Mouse (Mus musculus): ENCODE measurements at regions not wholly inside any gene's neighbourhood (a gene's known extent, or its start where the extent isn't known, plus 50 kb on each side); places are given as distances from the start of the nearest gene placed in this dataset.

DNA sequence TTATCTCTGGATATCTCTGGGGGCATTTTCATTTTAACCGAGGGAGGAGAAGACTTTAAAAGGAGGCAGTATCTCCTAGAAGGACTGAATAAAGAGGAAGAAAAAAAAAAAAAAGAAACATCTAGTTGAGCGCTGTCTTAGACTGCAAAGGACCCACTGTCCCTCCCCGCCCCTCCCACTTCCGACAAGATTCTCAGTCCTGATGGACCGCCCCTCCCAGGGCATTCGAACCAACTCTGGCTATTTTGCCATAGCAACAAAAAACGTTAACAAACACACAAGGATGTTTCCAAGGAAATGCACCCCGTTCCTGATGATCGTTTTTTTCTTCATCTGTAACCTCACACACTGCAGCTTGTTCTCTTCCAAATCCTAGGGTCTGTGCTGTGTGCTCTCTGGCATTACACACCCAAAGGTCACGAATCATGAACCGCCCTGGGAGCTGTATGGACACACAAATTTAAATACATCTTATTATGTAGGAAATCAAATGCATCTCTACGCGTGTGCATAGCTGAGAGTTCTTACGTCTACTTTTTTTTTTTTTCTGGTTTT is 75.8 kb downstream of the Rnd3 start:
- no peak overlapping the region for H3K27ac ChIP-seq (replicated peaks)
- H3K36me3 ChIP-seq = no peaks in the 10 kb centered on the region
- no peak for DNase-seq (ENCODE audit: low spot score)
- no peak overlapping the region for H3K4me3 ChIP-seq
- 66% methylated on average over 14 of the region's 14 CpGs for WGBS
- H3K9me3 ChIP-seq (replicated peaks) = 0 out of 2 replicates have a peak, but pooled peaks cover 5% of the 10 kb centered on the region
- H3K4me1 ChIP-seq = peaks cover 24% of the 10 kb centered on the region
- no peaks in the 10 kb centered on the region for H3K27me3 ChIP-seq (ENCODE audit: low read depth, poor library complexity, severe bottlenecking)

DNA sequence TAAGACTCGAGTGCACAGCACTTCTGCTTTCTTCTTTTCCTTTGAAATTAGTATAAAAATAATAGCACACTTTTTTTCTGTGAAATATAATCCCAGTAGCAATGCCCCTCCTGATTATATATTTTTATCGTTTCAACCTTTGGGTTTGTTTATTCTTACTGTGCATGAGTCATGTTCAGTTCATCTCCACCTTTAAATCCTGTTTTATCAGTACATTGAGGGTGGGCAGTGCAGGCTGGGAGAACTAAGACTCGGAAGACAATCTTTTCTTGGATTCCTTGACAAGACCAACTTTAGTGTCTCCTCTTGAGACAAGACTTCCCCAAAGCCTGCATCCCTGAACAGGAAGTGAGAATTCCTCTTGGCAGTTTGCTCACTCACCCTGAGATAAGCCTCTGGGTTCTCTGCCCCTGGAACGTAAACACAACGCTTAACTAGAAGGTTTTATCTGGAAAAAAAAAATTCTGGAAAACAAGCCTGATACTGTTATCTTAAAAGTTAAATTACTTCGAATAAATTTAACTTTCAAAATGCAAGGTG is 76.5 kb downstream of the Rnd3 start:
- WGBS = 65% methylated on average over 6 of the region's 6 CpGs
- H3K36me3 ChIP-seq = no peaks in the 10 kb centered on the region
- H3K4me1 ChIP-seq = peaks cover 25% of the 10 kb centered on the region
- H3K4me3 ChIP-seq = no peak overlapping the region
- H3K9me3 ChIP-seq (replicated peaks) = 0 out of 2 replicates have a peak, but pooled peaks cover 5% of the 10 kb centered on the region
- no peaks in the 10 kb centered on the region for H3K27me3 ChIP-seq (ENCODE audit: low read depth, poor library complexity, severe bottlenecking)
- DNase-seq (ENCODE audit: low spot score) = no peak
- H3K27ac ChIP-seq (replicated peaks) = 0 out of 2 replicates have a peak overlapping the region, but pooled peaks have one; percentile 42

DNA sequence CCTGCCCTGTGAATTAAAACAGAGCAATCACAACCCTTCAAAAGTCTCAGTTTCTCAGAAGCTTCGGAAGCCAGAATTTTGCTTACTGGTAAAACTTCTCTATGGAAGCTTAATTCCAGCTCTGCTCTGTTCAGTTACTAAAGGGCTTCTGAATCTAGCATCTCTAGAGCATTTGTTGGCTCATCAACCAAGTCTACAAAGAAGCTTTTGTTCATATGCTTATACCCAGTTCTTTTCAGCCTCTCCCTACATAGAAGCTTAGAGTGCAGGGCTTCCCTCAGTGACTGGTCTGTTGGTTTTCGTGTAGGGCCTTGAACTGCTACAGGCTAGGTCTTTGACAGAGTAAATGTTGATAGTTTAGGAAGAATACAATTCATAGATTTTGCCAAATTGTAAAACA is 78.0 kb downstream of the Rnd3 start:
- H3K27ac ChIP-seq (replicated peaks) = peak overlapping the region; percentile 78
- peaks cover 40% of the 10 kb centered on the region for H3K4me1 ChIP-seq
- H3K27me3 ChIP-seq (ENCODE audit: low read depth, poor library complexity, severe bottlenecking) = no peaks in the 10 kb centered on the region
- H3K9me3 ChIP-seq (replicated peaks) = 0 out of 2 replicates have a peak, but pooled peaks cover 5% of the 10 kb centered on the region
- 69% methylated on average over 2 of the region's 2 CpGs for WGBS
- H3K36me3 ChIP-seq = no peaks in the 10 kb centered on the region
- no peak for DNase-seq (ENCODE audit: low spot score)
- no peak overlapping the region for H3K4me3 ChIP-seq

DNA sequence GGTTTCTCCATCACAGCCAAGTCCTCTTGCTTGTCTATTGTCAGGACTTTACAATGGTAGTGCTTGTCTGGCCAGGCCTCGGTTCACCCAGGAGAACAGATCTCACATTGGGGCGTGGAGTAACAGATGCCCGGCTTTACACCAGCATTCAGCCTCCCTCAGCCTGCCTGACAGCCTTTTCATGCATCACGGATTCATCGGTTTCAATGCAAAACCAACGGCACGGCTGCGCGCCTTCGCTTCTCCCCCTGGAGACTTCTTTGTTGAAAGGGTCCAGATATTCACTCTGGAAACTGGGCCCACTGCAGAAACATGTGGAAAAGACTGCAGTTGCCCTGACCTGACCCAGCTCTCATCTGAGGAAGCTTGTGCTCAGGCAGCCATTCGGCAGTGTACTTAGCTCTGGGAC is 82.5 kb downstream of the Rnd3 start:
- Histone ChIP-seq H3K27me3 (ENCODE audit: low read depth, poor library complexity, severe bottlenecking) (no peaks in the 10 kb centered on the region), H3K9me3 (replicated peaks) (no peaks in the 10 kb centered on the region), H3K36me3 (no peaks in the 10 kb centered on the region), H3K27ac (replicated peaks) (peak overlapping the region; percentile 89), H3K4me3 (peak overlapping the region; percentile 28; the same call in 1 of the 2 replicates), H3K4me1 (peaks cover 51% of the 10 kb centered on the region)
- 31% methylated on average over 11 of the region's 11 CpGs for WGBS
- peak; percentile 85 for DNase-seq (ENCODE audit: low spot score)

DNA sequence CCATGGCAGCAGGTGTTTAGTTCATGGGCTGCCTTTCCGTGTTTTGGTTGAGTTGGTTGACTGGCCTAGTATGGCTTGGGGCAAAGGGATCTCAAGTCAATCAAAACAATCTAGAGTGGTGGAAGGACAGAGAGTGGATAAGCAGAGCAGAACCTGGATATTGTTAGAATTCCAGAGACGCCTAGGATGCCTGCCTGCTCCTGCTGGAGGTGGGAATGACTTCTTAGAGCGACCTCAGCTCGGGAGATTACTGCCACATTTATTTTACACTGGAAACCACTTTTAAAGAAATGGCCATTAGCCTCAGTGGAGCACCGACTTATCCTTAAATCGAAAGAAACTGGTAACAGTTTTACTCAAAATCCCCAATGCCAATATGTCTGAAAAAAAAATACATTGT is 83.1 kb downstream of the Rnd3 start:
- H3K27me3 ChIP-seq (ENCODE audit: low read depth, poor library complexity, severe bottlenecking) = no peaks in the 10 kb centered on the region
- 49% methylated on average over 6 of the region's 6 CpGs for WGBS
- peak; percentile 27 for DNase-seq (ENCODE audit: low spot score)
- no peaks in the 10 kb centered on the region for H3K9me3 ChIP-seq (replicated peaks)
- H3K36me3 ChIP-seq = no peaks in the 10 kb centered on the region
- H3K4me3 ChIP-seq = no peak overlapping the region
- H3K27ac ChIP-seq (replicated peaks) = peak overlapping the region; percentile 89
- H3K4me1 ChIP-seq = peaks cover 45% of the 10 kb centered on the region

DNA sequence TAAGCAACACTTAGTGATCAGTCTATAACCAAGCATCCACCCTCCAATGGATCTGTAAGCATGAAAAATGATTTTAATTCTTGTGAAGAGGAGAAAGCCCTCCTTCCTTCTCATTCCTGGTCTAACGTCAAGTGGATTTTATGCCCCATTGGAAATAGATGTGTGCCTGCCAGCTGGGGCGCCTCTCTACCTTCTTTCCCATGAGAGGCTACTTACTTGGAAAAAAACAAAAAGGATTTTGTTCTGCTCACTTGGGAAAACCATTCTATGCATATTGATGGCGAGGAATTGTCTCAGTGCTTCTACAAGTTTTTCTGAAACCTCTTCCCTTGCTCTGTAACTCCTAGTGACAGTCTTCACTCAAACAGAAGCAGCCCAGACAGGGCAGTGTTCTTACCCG is 84.1 kb downstream of the Rnd3 start:
- Histone ChIP-seq H3K4me1 (peaks cover 37% of the 10 kb centered on the region), H3K27ac (replicated peaks) (peak overlapping the region; percentile 89), H3K27me3 (ENCODE audit: low read depth, poor library complexity, severe bottlenecking) (no peaks in the 10 kb centered on the region), H3K9me3 (replicated peaks) (no peaks in the 10 kb centered on the region), H3K36me3 (no peaks in the 10 kb centered on the region), H3K4me3 (no peak overlapping the region)
- WGBS = 57% methylated on average over 4 of the region's 4 CpGs
- DNase-seq (ENCODE audit: low spot score) = peak; percentile 16

DNA sequence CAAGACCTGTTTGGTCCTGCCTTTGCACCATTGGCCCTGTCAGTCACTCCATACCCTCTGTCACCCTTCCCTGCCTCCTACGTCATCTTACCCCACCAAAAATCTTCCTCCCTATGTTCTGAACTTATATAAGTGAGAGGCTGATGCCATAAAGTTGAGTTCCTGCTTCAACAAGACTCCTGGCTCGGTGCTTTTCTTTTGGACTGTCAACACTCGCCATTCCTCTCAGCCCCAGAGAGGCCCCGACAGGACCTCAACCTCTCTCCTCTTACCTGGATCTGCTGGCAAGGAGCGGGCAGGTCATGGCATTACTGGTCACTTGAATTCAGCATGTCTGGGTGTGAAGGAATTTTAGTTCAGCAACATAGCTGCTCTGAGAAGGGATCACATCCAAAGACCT is 86.9 kb downstream of the Rnd3 start:
- no peaks in the 10 kb centered on the region for H3K36me3 ChIP-seq
- WGBS = 95% methylated on average over 5 of the region's 5 CpGs
- no peaks in the 10 kb centered on the region for H3K27me3 ChIP-seq (ENCODE audit: low read depth, poor library complexity, severe bottlenecking)
- H3K9me3 ChIP-seq (replicated peaks) = no peaks in the 10 kb centered on the region
- H3K27ac ChIP-seq (replicated peaks) = peak overlapping the region; percentile 13; the same call in 1 of the 2 replicates
- H3K4me3 ChIP-seq = no peak overlapping the region
- H3K4me1 ChIP-seq = peaks cover 30% of the 10 kb centered on the region
- DNase-seq (ENCODE audit: low spot score) = no peak

DNA sequence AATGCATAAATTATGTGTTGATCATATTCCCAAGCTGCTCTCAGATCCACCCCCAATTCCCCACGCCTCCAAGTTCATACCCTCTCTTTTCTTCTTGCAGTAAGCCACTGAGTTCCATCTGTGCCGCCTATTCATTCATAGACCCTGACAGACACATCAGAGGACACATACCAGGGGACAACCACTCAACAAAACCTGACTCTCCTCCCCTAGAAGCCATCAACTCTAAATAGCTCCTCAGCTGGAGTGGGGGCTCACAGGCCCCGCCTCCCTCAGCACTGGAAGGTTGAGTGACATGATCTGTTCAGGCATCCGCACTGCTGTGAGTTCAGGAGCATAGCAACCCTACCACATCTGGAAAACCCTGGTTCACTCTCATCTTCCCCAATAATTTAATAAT is 90.8 kb downstream of the Rnd3 start:
- no peak overlapping the region for H3K4me3 ChIP-seq
- peaks cover 14% of the 10 kb centered on the region for H3K4me1 ChIP-seq
- H3K9me3 ChIP-seq (replicated peaks) = no peaks in the 10 kb centered on the region
- 80% methylated on average over 4 of the region's 4 CpGs for WGBS
- H3K27ac ChIP-seq (replicated peaks) = no peak overlapping the region
- H3K27me3 ChIP-seq (ENCODE audit: low read depth, poor library complexity, severe bottlenecking) = no peaks in the 10 kb centered on the region
- no peak for DNase-seq (ENCODE audit: low spot score)
- H3K36me3 ChIP-seq = no peaks in the 10 kb centered on the region

DNA sequence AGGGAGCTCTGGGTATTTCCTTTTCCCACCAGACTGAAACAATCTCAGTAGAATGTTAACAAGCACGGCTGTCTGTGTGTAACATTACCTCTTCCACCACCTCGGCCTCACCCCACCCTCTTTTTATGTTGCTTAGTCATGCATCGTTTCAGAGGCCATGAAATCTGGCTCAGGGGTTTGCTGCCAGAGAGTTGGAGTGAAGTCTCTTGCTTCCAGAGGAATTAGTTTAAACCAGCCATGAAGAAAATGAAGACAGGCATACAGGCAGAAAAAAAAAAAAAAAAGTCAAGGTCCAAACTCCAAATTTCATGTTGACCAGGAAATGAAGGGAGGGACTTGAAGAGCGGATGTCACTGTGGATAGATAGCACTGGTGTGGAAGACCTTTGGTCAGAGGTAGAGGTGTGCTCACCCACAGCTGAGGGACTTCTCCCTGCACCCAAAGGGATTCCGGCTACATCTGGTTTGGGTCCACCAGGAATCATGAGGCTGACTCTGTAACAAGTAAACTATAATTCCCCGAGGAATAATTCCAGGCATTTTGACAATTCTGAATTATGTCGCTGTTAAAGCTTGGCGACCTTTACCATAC is 92.7 kb downstream of the Rnd3 start:
- no peak for DNase-seq (ENCODE audit: low spot score)

DNA sequence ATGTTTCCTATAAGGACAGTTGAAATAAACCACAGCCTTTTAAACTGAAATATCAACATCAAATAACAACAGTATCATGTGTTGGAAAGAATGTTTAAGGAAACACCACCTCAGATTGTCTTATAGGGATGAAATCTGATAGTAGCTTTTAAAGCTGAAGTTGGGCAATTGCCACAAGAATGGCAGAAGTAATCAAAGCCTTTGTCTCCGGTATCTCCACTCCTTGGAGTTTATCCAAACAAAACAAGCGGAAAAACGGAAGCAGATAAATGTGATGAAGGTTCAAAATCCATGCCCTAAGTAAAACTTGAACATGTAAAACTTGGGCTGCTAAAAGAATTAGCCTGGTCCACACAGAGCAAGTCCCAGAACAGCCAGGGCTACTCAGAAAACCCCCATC is 93.6 kb downstream of the Rnd3 start:
- Histone ChIP-seq H3K36me3 (no peaks in the 10 kb centered on the region), H3K27me3 (ENCODE audit: low read depth, poor library complexity, severe bottlenecking) (no peaks in the 10 kb centered on the region), H3K9me3 (replicated peaks) (no peaks in the 10 kb centered on the region), H3K27ac (replicated peaks) (no peak overlapping the region), H3K4me1 (peaks cover 14% of the 10 kb centered on the region), H3K4me3 (no peak overlapping the region)
- WGBS = 73% methylated on average over 3 of the region's 3 CpGs
- no peak for DNase-seq (ENCODE audit: low spot score)

More for the DNA sequence above, 92.7 kb downstream of the Rnd3 start:
- Histone ChIP-seq H3K27me3 (ENCODE audit: low read depth, poor library complexity, severe bottlenecking) (no peaks in the 10 kb centered on the region), H3K4me1 (peaks cover 14% of the 10 kb centered on the region), H3K4me3 (no peak overlapping the region), H3K9me3 (replicated peaks) (no peaks in the 10 kb centered on the region), H3K36me3 (no peaks in the 10 kb centered on the region), H3K27ac (replicated peaks) (0 out of 2 replicates have a peak overlapping the region, but pooled peaks have one; percentile 10)
- 65% methylated on average over 8 of the region's 8 CpGs for WGBS

DNA sequence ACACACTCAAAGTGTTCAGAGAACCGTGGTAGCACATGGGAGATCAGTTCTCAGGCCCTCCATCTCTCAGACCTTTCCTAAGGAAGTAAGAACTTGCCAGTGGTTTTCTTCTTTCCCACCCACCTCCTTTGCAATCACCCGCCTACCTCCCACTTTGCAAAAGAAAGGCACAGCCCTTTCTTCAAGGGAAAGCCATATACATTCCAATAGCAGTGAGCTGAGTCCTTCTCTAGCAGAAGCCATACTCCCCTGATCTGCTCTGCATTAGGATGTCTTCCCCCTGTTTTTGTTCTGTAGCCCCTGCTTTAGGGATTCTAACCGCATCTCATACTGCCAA is 99.1 kb downstream of the Rnd3 start:
- H3K4me1 ChIP-seq = peaks cover 28% of the 10 kb centered on the region
- 54% methylated on average over 3 of the region's 3 CpGs for WGBS
- H3K27me3 ChIP-seq (ENCODE audit: low read depth, poor library complexity, severe bottlenecking) = no peaks in the 10 kb centered on the region
- no peaks in the 10 kb centered on the region for H3K9me3 ChIP-seq (replicated peaks)
- H3K36me3 ChIP-seq = no peaks in the 10 kb centered on the region
- H3K27ac ChIP-seq (replicated peaks) = no peak overlapping the region
- H3K4me3 ChIP-seq = no peak overlapping the region
- no peak for DNase-seq (ENCODE audit: low spot score)

DNA sequence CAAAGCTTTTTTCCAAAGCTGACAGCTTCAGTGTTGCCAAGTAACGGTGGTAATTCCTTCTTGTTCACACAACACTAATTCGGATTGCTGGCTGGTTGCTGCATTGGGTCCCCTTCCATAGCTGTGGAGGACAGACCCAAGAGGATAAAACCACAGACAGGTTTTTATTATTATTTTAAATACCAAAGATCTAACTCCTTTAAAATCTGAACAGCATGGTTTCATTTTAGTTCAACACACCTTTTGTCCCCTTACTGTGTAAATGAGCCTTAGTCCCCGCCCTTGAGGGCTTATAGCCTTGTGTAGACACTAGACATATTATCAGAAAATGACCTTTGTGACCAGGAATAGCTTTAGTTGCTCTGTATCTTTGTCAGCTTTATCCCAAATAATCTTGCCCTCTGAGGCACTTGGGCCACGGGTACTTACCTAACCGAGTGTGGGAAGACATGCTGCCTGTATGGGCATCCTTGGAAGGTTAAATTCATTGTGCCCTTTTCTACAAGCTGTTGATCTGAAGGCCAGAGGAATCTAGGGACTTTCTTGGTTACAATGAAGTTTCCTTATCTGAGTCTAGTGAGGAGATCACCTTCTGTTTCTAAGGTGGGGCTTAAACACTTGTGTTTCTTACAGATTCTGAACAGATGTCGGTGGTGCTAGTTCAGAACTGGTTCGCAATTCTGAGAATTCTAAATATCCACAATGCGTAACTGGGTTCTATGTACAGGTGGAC is 99.6 kb downstream of the Rnd3 start:
- no peaks in the 10 kb centered on the region for H3K36me3 ChIP-seq
- WGBS = 61% methylated on average over 8 of the region's 8 CpGs
- H3K27me3 ChIP-seq (ENCODE audit: low read depth, poor library complexity, severe bottlenecking) = no peaks in the 10 kb centered on the region
- no peak overlapping the region for H3K4me3 ChIP-seq
- no peak overlapping the region for H3K27ac ChIP-seq (replicated peaks)
- peak; percentile 10 for DNase-seq (ENCODE audit: low spot score)
- H3K4me1 ChIP-seq = peaks cover 28% of the 10 kb centered on the region
- H3K9me3 ChIP-seq (replicated peaks) = no peaks in the 10 kb centered on the region

DNA sequence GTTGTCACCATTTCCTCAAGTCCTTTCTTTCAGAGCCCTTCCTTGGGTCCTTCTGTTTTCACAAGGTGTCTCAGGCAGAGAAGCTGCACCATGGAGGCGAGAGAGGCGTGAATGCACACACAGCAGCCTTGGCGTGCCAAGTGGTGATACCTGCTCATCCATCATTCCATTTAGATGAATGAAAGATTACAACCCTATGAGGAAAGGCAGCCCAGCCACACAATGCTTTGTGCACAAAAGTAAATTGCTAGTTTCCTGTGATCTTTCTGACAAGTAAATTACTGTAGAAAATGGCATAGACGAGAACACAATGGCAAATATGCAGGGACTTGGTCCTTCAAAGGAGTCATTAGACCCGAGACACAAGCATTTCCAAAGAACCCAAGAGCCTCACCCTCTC is 101.4 kb downstream of the Rnd3 start:
- Histone ChIP-seq H3K36me3 (no peaks in the 10 kb centered on the region), H3K4me3 (no peak overlapping the region), H3K9me3 (replicated peaks) (no peaks in the 10 kb centered on the region), H3K4me1 (peaks cover 28% of the 10 kb centered on the region), H3K27ac (replicated peaks) (no peak overlapping the region; the same call in 1 of the 2 replicates), H3K27me3 (ENCODE audit: low read depth, poor library complexity, severe bottlenecking) (no peaks in the 10 kb centered on the region)
- 87% methylated on average over 5 of the region's 5 CpGs for WGBS
- DNase-seq (ENCODE audit: low spot score) = peak; percentile 8
